Mouse (Mus musculus): Measurements from ENCODE around the gene Fgd2. TPM values are rescaled to one million over a fixed set of nuclear protein-coding genes. Genes with fewer than 3 reads are reported as not detected.

The Fgd2 gene
- polyA plus RNA-seq, 1 experiment from 2014 or later: 5.9 TPM

GRCm38 (mm10) chr17:29400044-29400443 lies 39.3 kb downstream of the Fgd2 start:
- Histone ChIP-seq H3K36me3 (ENCODE audit: control insufficient read depth, insufficient read depth, low read length) (no peaks in the 10 kb centered on the region), H3K9me3 (ENCODE audit: control insufficient read depth, low read length) (no peaks in the 10 kb centered on the region), H3K9ac (ENCODE audit: low read length) (no peak overlapping the region), H3K4me2 (replicated peaks; ENCODE audit: low read depth) (no peak overlapping the region), H3K27ac (replicated peaks) (0 out of 2 replicates have a peak overlapping the region, but pooled peaks have one; percentile 8), H3K27me3 (ENCODE audit: control insufficient read depth, insufficient read depth, low read length) (no peaks in the 10 kb centered on the region), H3K4me3 (ENCODE audit: low read depth, low read length) (no peak overlapping the region), H3K4me1 (replicated peaks; ENCODE audit: control insufficient read depth, insufficient read depth) (peaks cover 6% of the 10 kb centered on the region; the same call in 1 of the 2 replicates)
- ATAC-seq (ENCODE audit: low FRiP score, low TSS enrichment) (no peak), DNase-seq (ENCODE audit: low spot score) (no peak)
- no peak for TF ChIP-seq EP300 (optimal IDR thresholded peaks at IDR 0.05)
- TF ChIP-seq CTCF (IDR thresholded peaks at IDR 0.05; ENCODE audit: low read depth): no peak
- WGBS: 58% methylated on average over 5 of the region's 5 CpGs

GRCm38 (mm10) chr17:29401741-29402268 lies 41.1 kb downstream of the Fgd2 start:
- Histone ChIP-seq H3K36me3 (ENCODE audit: control insufficient read depth, insufficient read depth, low read length) (no peaks in the 10 kb centered on the region), H3K27me3 (ENCODE audit: control insufficient read depth, insufficient read depth, low read length) (no peaks in the 10 kb centered on the region), H3K4me2 (replicated peaks; ENCODE audit: low read depth) (no peak overlapping the region), H3K4me3 (ENCODE audit: low read depth, low read length) (no peak overlapping the region), H3K9ac (ENCODE audit: low read length) (no peak overlapping the region), H3K9me3 (ENCODE audit: control insufficient read depth, low read length) (no peaks in the 10 kb centered on the region), H3K27ac (replicated peaks) (peak overlapping the region; percentile 74), H3K4me1 (replicated peaks; ENCODE audit: control insufficient read depth, insufficient read depth) (peaks cover 6% of the 10 kb centered on the region; the same call in 1 of the 2 replicates)
- no peak; the same call in 1 of the 2 replicates for ATAC-seq (ENCODE audit: low FRiP score, low TSS enrichment)
- DNase-seq (ENCODE audit: low spot score): no peak
- TF ChIP-seq CTCF (IDR thresholded peaks at IDR 0.05; ENCODE audit: low read depth) (no peak), EP300 (optimal IDR thresholded peaks at IDR 0.05) (no peak)
- WGBS: 58% methylated on average over 15 of the region's 15 CpGs

GRCm38 (mm10) chr17:29403179-29403578 lies 42.5 kb downstream of the Fgd2 start:
- WGBS: 44% methylated on average over 1 of the region's 1 CpGs

GRCm38 (mm10) chr17:29405501-29405900 lies 44.8 kb downstream of the Fgd2 start:
- H3K9ac ChIP-seq (ENCODE audit: low read length): no peak overlapping the region
- DNase-seq (ENCODE audit: low spot score): no peak
- H3K27me3 ChIP-seq (ENCODE audit: control insufficient read depth, insufficient read depth, low read length): no peaks in the 10 kb centered on the region
- no peak for ATAC-seq (ENCODE audit: low FRiP score, low TSS enrichment)
- TF ChIP-seq CTCF (IDR thresholded peaks at IDR 0.05; ENCODE audit: low read depth): no peak
- no peak for TF ChIP-seq EP300 (optimal IDR thresholded peaks at IDR 0.05)
- no peaks in the 10 kb centered on the region for H3K4me1 ChIP-seq (replicated peaks; ENCODE audit: control insufficient read depth, insufficient read depth)
- H3K4me2 ChIP-seq (replicated peaks; ENCODE audit: low read depth): no peak overlapping the region
- H3K36me3 ChIP-seq (ENCODE audit: control insufficient read depth, insufficient read depth, low read length): no peaks in the 10 kb centered on the region
- WGBS: 44% methylated on average over 13 of the region's 13 CpGs
- H3K4me3 ChIP-seq (ENCODE audit: low read depth, low read length): no peak overlapping the region
- H3K9me3 ChIP-seq (ENCODE audit: control insufficient read depth, low read length): no peaks in the 10 kb centered on the region
- no peak overlapping the region for H3K27ac ChIP-seq (replicated peaks)

More at GRCm38 (mm10) chr17:29403179-29403578, 42.5 kb downstream of the Fgd2 start:
- Histone ChIP-seq H3K9ac (ENCODE audit: low read length) (no peak overlapping the region), H3K9me3 (ENCODE audit: control insufficient read depth, low read length) (no peaks in the 10 kb centered on the region), H3K27me3 (ENCODE audit: control insufficient read depth, insufficient read depth, low read length) (no peaks in the 10 kb centered on the region), H3K4me3 (ENCODE audit: low read depth, low read length) (no peak overlapping the region), H3K36me3 (ENCODE audit: control insufficient read depth, insufficient read depth, low read length) (no peaks in the 10 kb centered on the region), H3K4me1 (replicated peaks; ENCODE audit: control insufficient read depth, insufficient read depth) (no peaks in the 10 kb centered on the region; the same call in 1 of the 2 replicates), H3K27ac (replicated peaks) (no peak overlapping the region), H3K4me2 (replicated peaks; ENCODE audit: low read depth) (no peak overlapping the region)
- no peak for ATAC-seq (ENCODE audit: low FRiP score, low TSS enrichment)
- no peak for TF ChIP-seq EP300 (optimal IDR thresholded peaks at IDR 0.05)
- TF ChIP-seq CTCF (IDR thresholded peaks at IDR 0.05; ENCODE audit: low read depth): no peak
- no peak for DNase-seq (ENCODE audit: low spot score)

GRCm38 (mm10) chr17:29406077-29406476 lies 45.4 kb downstream of the Fgd2 start:
- no peak overlapping the region for H3K4me2 ChIP-seq (replicated peaks; ENCODE audit: low read depth)
- DNase-seq (ENCODE audit: low spot score) (no peak), ATAC-seq (ENCODE audit: low FRiP score, low TSS enrichment) (no peak)
- 61% methylated on average over 6 of the region's 6 CpGs for WGBS
- H3K9me3 ChIP-seq (ENCODE audit: control insufficient read depth, low read length): no peaks in the 10 kb centered on the region
- no peak overlapping the region for H3K27ac ChIP-seq (replicated peaks)
- H3K9ac ChIP-seq (ENCODE audit: low read length): no peak overlapping the region
- no peaks in the 10 kb centered on the region for H3K36me3 ChIP-seq (ENCODE audit: control insufficient read depth, insufficient read depth, low read length)
- H3K27me3 ChIP-seq (ENCODE audit: control insufficient read depth, insufficient read depth, low read length): no peaks in the 10 kb centered on the region
- TF ChIP-seq EP300 (optimal IDR thresholded peaks at IDR 0.05) (no peak), CTCF (IDR thresholded peaks at IDR 0.05; ENCODE audit: low read depth) (no peak)
- no peak overlapping the region for H3K4me3 ChIP-seq (ENCODE audit: low read depth, low read length)
- no peaks in the 10 kb centered on the region for H3K4me1 ChIP-seq (replicated peaks; ENCODE audit: control insufficient read depth, insufficient read depth)

- WGBS: 79% methylated on average over 5 of the region's 5 CpGs
Measured at GRCm38 (mm10) chr17:29407405-29407804, 46.7 kb downstream of the Fgd2 start.

More at GRCm38 (mm10) chr17:29407405-29407804, 46.7 kb downstream of the Fgd2 start:
- H3K4me3 ChIP-seq (ENCODE audit: low read depth, low read length): no peak overlapping the region
- H3K27ac ChIP-seq (replicated peaks): no peak overlapping the region
- DNase-seq (ENCODE audit: low spot score) (no peak), ATAC-seq (ENCODE audit: low FRiP score, low TSS enrichment) (no peak)
- H3K9ac ChIP-seq (ENCODE audit: low read length): no peak overlapping the region
- H3K9me3 ChIP-seq (ENCODE audit: control insufficient read depth, low read length): no peaks in the 10 kb centered on the region
- H3K36me3 ChIP-seq (ENCODE audit: control insufficient read depth, insufficient read depth, low read length): no peaks in the 10 kb centered on the region
- no peaks in the 10 kb centered on the region for H3K27me3 ChIP-seq (ENCODE audit: control insufficient read depth, insufficient read depth, low read length)
- H3K4me1 ChIP-seq (replicated peaks; ENCODE audit: control insufficient read depth, insufficient read depth): no peaks in the 10 kb centered on the region
- no peak overlapping the region for H3K4me2 ChIP-seq (replicated peaks; ENCODE audit: low read depth)
- no peak for TF ChIP-seq EP300 (optimal IDR thresholded peaks at IDR 0.05)
- no peak for TF ChIP-seq CTCF (IDR thresholded peaks at IDR 0.05; ENCODE audit: low read depth)

All from stomach, postnatal 0 days (tissue).